Mouse (Mus musculus) cerebellum, adult 2 months (tissue): ENCODE measurements around the gene Cops7a.

Source experiments
- CTCF ChIP-seq: fragments of 200-500 bp; IDR thresholded peaks from 2 replicates; pipeline ENCODE4 v1.5.1; 2011; ENCODE audit warnings: low read depth, mild to moderate bottlenecking, control low read depth, low read length, moderate library complexity, borderline replicate concordance; ENCODE audit not compliant: insufficient read depth
- POLR2A ChIP-seq: fragments of 200-500 bp; IDR thresholded peaks from 2 replicates; pipeline ENCODE4 v1.6.1; 2011; ENCODE audit warnings: low read length, control low read depth, borderline replicate concordance; ENCODE audit not compliant: insufficient read depth

DNA sequence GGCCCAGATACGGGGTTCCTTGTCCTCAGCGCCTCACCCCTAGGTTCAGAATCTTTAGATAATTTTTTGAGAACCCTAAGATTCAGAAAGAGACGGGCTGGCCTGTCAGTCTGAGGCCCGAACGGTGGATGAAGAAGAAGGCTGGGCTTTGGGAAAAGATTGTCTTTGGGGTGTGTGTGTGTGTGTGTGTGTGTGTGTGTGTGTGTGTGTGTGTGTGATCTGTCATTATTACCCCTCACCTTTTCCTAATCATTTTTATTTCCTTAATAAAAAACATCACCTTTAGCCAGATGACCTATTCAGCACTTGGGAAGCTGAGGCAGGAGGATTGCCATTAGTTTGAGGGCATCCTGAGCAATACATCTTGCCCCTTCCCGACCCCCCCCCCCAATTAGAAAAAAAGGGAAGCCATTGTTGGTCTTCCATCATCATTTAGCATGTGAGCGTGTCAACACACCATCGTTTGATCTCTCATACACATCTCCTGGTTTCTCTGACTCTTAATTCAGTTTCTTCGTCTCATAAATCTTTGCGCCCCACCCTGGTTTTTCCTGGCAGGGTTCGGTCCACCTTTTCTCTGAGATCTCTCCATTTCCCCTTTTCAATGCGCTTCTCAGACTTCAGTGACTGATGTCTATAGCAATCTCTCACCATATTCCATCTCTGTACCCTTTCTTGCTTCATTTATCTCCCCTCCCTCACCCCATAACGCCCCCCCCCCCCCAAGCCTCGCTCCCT, 46.3 kb downstream of the Cops7a start:
- TF ChIP-seq POLR2A (no peak), CTCF (no peak)
